14 mouse cellular contexts compared by ENCODE assay signal in the genomic region with DNA sequence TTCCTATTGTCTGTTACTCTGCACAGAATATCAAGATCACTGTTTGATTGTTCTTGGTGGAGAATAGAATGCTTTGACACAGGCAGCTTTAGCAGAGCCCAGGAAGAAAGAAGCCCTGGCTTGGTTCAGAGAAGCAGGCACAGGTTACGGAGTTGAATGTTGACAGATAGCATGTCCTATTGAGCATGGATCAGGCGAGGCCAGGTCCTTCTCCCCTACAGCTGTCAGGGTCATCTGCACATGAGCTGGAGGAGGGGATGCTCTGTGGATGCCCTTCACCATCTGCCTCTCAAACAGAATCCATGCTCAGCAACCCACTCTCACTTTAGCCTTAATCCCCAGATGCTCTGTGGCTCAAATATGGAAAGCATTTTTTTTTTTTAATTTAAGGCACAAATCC.
"Had no signal": no experiment of that assay in that cellular context is flagged by ENCODE, and none has a peak within 500 bp of the region (broad histone marks: within the 10 kb centered on the region; RNA-seq: fewer than 3 reads in every experiment).

No protein-coding gene starts in this region.

- H3K4me2 ChIP-seq: kidney, embryonic 15.5 days; liver, embryonic 13.5 days; midbrain, embryonic 13.5 days; neural tube, embryonic 13.5 days had no signal

- H3K36me3 ChIP-seq: kidney, embryonic 15.5 days; liver, embryonic 13.5 days; midbrain, embryonic 13.5 days; neural tube, embryonic 13.5 days had no signal

- DNase-seq: kidney, adult 11 months; kidney, adult 8-10 months; kidney, postnatal 10 days; kidney, postnatal 36 days; liver, embryonic 13.5 days; lung, adult 2 months; lung, postnatal 14 days; thymus, adult 18-20 months; thymus, postnatal 36 days had no signal

- H3K9ac ChIP-seq: kidney, embryonic 15.5 days; liver, embryonic 13.5 days; midbrain, embryonic 13.5 days; neural tube, embryonic 13.5 days had no signal

- H3K27me3 ChIP-seq: kidney, embryonic 15.5 days; liver, embryonic 13.5 days; midbrain, embryonic 13.5 days; neural tube, embryonic 13.5 days had no signal

- H3K4me1 ChIP-seq: kidney, embryonic 15.5 days; liver, embryonic 13.5 days; neural tube, embryonic 13.5 days had no signal

- ATAC-seq: midbrain, embryonic 13.5 days had no signal

- H3K27ac ChIP-seq: kidney, embryonic 15.5 days; liver, embryonic 13.5 days; macrophage; midbrain, embryonic 13.5 days; neural tube, embryonic 13.5 days had no signal

- H3K4me3 ChIP-seq: kidney, embryonic 15.5 days; liver, embryonic 13.5 days; midbrain, embryonic 13.5 days; myocyte; neural tube, embryonic 13.5 days had no signal

- H3K9me3 ChIP-seq: kidney, embryonic 15.5 days; midbrain, embryonic 13.5 days; neural tube, embryonic 13.5 days had no signal
